Mouse (Mus musculus) embryonic fibroblast, embryonic 13.5 days (primary cell): ENCODE measurements around the gene Tmem150b.

Experiments used
- CTCF ChIP-seq: IDR thresholded peaks from 2 replicates; pipeline ENCODE4 v1.5.1; 2011; ENCODE audit warnings: mild to moderate bottlenecking, control low read depth, low read length, moderate library complexity, borderline replicate concordance; ENCODE audit not compliant: insufficient read depth
- POLR2A ChIP-seq: IDR thresholded peaks from 2 replicates; pipeline ENCODE4 v1.6.1; 2011; ENCODE audit warnings: low read depth, mild to moderate bottlenecking, control low read depth, low read length, moderate library complexity

GRCm38 (mm10) chr7:4658912-4659551 lies 66.0 kb downstream of the Tmem150b start, which contains the start of gene Ppp6r1:
- TF ChIP-seq CTCF (no peak), POLR2A (peak; percentile 78)
